Mouse (Mus musculus) urinary bladder, postnatal 14 days (tissue): ENCODE measurements around the gene Tas2r135.

Experiments
- DNase-seq: peaks from one replicate; pipeline ENCODE4 v3.0.0; 2021; ENCODE audit warnings: low spot score

Tas2r135 gene

DNA sequence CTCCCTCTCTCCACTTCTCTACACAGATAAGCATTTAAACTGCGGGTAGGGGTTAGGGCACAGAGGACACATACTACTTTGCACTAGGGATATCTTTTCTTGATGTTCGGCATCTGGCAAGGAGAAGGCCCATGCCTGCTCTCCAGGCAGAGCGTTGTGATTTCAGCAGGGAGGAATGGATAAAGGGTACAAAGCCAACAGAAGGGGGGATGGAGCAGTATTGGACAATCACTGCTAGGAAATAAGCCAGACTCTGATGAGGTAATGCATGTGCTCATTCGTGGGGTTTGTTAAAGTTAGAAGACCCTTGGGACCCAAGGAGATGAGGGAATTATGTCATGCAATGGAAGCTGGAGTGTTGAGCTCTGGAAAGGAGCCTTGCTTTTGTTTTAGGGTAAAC, 30.5 kb upstream of the Tas2r135 start:
- DNase-seq: no peak

GRCm38 (mm10) chr6:42375131-42375530, 30.1 kb upstream of the Tas2r135 start:
- no peak for DNase-seq

DNA sequence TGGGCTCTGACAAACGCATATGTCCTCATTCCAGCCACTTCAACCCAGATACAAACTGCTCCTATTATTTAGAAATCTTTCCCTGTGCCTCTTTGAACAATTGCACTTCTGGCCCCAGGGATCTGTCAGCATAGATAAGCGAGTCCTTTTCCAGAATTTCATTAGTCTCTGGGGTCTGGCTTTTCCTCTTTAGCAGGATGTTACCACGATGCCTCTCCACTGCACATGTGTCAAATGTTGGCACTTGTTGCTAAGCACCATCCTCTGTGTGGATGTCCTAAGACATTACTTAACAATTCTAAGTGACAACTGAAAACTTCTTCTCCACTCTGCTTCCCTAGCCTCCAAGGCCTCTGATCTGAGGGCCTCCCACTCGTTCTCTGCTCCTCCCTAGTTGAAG, 29.2 kb upstream of the Tas2r135 start:
- DNase-seq: no peak

DNA sequence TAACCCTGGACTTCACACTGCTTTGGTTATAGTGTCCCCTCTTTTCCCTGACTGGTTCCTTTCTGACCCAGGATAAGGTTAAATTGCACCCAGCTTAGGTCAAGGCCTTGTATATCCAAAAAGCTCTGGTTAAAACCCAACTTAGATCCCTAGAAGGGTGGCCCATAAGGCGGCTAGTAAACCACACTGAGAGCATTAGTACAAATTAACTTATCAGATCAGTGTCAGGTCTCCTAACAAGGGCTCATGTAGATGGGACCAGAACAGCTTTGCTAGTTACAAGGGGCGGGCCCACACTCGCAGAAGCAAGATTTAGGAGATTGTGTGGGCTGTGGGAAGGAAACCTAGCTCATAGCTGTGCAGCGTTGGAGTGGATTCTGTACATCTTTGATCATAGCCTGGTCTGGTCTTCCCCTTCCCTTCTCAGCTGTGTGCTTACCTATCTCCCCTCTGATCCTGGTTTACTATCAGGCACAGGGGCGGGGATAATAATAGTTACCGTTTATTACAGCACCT, 28.7 kb upstream of the Tas2r135 start:
- no peak for DNase-seq

GRCm38 (mm10) chr6:42377280-42377679, 28.0 kb upstream of the Tas2r135 start:
- no peak for DNase-seq

GRCm38 (mm10) chr6:42379551-42379950, 25.7 kb upstream of the Tas2r135 start:
- no peak for DNase-seq

GRCm38 (mm10) chr6:42380416-42381144, 24.7 kb upstream of the Tas2r135 start:
- DNase-seq: no peak

DNA sequence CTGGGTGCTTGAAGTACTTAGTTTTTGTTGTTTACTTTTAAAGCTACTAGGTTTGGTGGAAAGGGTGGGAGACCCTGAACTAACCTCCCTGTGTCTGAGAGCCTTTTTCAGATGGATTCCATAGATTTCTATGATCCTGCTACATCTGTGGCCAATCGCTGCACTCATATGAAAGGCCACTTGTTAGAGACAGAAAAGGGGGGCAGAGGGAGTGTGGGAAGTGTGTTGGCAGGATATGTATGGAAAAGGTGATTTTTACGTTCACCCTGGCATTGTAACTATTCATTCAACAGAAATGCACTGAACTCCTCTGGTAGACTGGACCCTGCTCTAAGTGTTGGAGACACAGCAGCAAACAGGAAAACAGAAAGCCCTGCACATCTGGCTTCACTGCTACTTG, 24.0 kb upstream of the Tas2r135 start:
- no peak for DNase-seq

GRCm38 (mm10) chr6:42381916-42382381, 23.3 kb upstream of the Tas2r135 start:
- DNase-seq: no peak

DNA sequence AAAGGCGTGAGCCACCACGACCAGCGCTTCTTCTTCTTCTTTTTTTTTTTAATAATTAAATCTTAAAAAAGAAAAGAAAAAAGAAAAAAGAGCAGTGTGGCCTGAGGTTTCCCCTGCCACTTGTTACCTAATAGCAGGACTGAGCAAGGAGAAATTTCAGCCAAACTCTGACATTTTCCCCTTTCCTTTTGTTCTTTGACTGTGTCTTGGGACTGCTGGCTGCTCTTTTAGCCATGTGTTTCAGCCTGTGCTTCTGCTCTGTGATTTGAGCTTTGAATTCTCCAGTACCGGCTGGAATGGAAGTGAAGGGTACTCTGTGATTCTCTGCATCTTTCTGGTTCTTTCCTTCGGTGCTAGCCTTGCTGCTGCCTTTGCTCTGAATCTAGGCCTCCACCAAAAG, 21.9 kb upstream of the Tas2r135 start:
- no peak for DNase-seq

- no peak for DNase-seq
Measured at GRCm38 (mm10) chr6:42385635-42386034, 19.6 kb upstream of the Tas2r135 start.

- DNase-seq: no peak
Measured at GRCm38 (mm10) chr6:42391796-42392330, 13.4 kb upstream of the Tas2r135 start.

DNA sequence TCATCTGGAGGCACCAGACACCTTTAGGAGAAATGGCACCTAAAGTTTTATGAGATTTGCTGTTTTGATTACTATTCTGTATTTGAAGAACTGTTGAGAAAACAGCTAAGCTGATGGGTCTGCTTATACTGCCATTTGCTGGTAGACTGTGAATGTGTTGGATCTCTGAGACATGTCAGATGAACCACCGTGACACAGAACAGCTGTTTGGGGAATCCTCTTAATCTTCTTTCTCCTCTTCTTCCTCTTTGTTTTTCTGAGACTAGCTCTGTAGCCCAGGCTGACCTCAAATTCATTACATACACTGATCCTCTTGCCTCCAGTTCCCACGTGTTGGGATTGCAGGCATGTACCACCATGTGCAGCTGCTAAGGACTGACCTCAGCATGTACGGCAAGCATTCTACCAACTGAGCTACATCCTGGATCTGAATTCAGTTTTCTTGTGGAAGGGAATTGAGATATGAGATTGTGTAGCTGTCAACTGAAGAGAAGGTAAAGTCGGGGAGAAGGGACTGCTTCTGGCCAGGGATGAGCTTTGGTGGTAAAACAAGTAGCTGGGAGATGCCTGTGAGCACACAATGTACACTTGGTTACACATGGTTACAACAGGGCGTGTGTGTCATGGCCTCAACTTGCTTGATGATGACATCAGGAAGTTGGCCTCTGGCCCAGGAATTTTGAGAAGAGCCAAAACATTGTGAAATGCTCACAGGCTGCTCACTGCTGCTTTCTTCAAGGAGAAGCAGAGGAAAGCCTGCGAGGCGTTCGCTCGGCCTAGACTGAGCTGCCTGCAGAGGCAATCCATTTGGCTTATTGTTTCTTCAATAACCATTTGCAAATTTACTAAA, 9.0 kb upstream of the Tas2r135 start:
- DNase-seq: peak; percentile 95

DNA sequence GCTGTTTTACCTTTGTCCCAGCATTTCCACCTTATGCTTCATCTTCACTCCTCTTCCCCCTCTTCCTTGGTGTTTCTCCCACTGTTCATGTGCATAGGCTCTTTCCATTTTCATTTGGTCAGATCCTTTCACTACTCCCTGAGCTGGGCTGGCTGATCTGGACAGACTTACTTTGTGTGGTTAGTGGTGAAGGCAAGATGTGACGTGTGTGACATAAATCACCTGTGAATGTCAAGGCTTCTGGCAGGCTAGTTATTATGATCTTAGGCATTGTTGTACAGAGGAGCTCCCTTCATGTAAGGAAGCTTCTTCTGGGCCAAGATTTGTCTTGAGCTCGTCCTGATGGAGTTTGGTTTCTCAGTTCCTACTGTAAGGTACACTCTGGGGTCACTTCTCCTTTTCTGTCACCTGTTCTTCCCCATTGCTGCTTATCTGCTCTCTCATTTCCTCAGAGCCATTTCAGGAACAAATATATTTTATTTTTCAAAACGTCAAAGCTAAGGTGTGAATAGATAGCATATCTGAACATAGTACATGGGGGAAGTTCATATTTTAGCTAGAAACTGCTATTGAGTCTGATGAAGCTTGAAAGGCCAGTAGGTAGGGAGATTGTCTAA, 8.1 kb upstream of the Tas2r135 start:
- DNase-seq: no peak

- no peak for DNase-seq
Measured at GRCm38 (mm10) chr6:42398285-42398684, 6.9 kb upstream of the Tas2r135 start.

GRCm38 (mm10) chr6:42398998-42399397, 6.2 kb upstream of the Tas2r135 start:
- no peak for DNase-seq

DNA sequence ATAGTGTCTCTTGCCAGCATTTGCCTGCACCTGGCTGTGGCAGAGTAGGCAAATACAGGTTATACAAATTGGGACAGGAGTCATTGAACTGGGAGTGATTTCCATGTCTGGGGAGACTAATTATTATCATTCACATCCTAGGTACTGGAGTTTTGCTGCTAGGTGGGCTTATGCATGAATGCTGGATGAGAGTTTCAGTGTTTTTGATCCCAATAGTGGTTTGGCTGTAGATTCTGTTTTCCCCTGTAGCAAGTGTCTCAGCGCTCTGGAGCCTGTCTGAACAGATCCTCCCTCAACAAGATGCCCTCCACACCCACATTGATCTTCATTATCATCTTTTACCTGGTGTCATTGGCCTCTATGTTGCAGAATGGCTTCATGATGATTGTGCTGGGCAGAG, 5.3 kb upstream of the Tas2r135 start, which contains the start of gene Tas2r143:
Gene Tas2r143 (plus strand): TSS at position 301 of the 400 bp plus-strand sequence.
- no peak for DNase-seq

DNA sequence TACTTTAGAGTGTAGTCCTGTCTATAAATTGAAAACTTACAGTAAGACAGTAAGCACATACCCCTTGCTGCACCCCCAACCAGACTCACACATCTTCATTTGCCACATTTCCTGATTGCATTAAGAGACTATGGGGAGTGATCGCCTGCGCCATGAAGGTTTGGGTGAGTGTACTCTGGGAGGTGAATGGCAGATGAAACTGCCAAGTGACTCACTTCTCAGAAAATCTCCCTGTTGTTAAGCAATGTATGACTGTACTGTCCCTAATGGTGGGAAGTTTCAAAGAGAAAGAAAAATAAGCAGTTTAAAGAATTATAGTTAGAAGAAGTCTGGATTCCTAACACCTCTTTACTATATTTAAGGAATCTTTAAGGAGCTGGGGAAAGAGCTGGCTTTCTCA, 14.2 kb downstream of the Tas2r135 start:
- DNase-seq: no peak

DNA sequence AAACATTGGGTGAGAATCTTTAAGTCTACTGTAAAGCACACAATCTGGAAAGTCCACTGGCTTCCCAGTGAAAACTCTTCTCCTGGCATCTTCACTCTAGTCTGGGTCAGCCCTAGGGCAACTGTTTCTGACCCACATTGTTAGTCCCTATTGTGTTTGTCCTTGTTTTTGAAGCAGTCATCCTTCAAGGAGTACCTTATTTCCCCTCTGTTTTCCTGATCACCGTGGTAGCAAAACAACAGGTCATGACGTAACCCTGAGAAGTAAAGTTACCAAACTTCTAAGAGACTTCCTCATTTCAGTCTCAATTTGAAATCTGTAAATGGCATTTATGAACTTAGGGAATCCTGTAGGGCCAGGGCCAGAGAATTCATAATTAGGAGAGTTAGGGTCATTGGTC, 16.2 kb downstream of the Tas2r135 start:
- no peak for DNase-seq

- no peak for DNase-seq
Measured at GRCm38 (mm10) chr6:42424472-42424871, 19.2 kb downstream of the Tas2r135 start.

- no peak for DNase-seq
Measured at GRCm38 (mm10) chr6:42426337-42426736, 21.1 kb downstream of the Tas2r135 start.

GRCm38 (mm10) chr6:42433554-42433953, 28.3 kb downstream of the Tas2r135 start:
- DNase-seq: no peak
